Mouse (Mus musculus) ES-E14 (cell line): ENCODE measurements around the gene Sppl2b. TPM values are rescaled to one million over a fixed set of nuclear protein-coding genes. Genes with fewer than 3 reads are reported as not detected.

Experiments used
- DNase-seq: peaks from one replicate; pipeline ENCODE4 v3.0.0-alpha.2; 2013; ENCODE audit warnings: low read depth, low spot score
- H3K27ac ChIP-seq: 2 replicates; pipeline ENCODE4 v1.5.1; 2012; ENCODE audit warnings: low read depth, mild to moderate bottlenecking, low read length, moderate library complexity, mixed read lengths; ENCODE audit not compliant: poor library complexity, insufficient read depth, severe bottlenecking
- H3K36me3 ChIP-seq: 2 replicates; pipeline ENCODE4 v1.6.1; 2012; ENCODE audit warnings: mild to moderate bottlenecking, low read length, moderate library complexity, mixed read lengths; ENCODE audit not compliant: control insufficient read depth, poor library complexity, insufficient read depth, severe bottlenecking
- H3K4me1 ChIP-seq, 2 experiments: fragments of 150-350 bp in 1 of 2; sonication (generic) in 1 of 2; 2 replicates each; pipeline ENCODE4 v1.6.1; 2012; ENCODE audit warnings: low read length in 2 of 2, mild to moderate bottlenecking in 1 of 2, mixed read lengths in 1 of 2; ENCODE audit not compliant: control insufficient read depth in 2 of 2, insufficient read depth in 2 of 2, poor library complexity in 1 of 2
- H3K4me3 ChIP-seq, 2 experiments: fragments of 150-350 bp in 1 of 2; sonication (generic) in 1 of 2; 2 replicates each; pipeline ENCODE4 v1.5.1; 2012; ENCODE audit warnings: low read length in 2 of 2, low read depth in 1 of 2, mild to moderate bottlenecking in 1 of 2, mixed read lengths in 1 of 2; ENCODE audit not compliant: insufficient read depth in 1 of 2, poor library complexity in 1 of 2, severe bottlenecking in 1 of 2
- H3K9ac ChIP-seq: 2 replicates; pipeline ENCODE4 v1.6.1; 2012; ENCODE audit warnings: low read depth, mild to moderate bottlenecking, low read length, mixed read lengths; ENCODE audit not compliant: poor library complexity, insufficient read depth, severe bottlenecking
- H3K9me3 ChIP-seq: fragments of 150-350 bp; sonication (generic); 2 replicates; pipeline ENCODE4 v1.6.1; 2012; ENCODE audit warnings: low read depth, mild to moderate bottlenecking, low read length; ENCODE audit not compliant: control insufficient read depth, insufficient read depth
- CHD2 ChIP-seq: IDR thresholded peaks from 2 replicates; pipeline ENCODE4 v1.6.1; 2014; ENCODE audit warnings: mild to moderate bottlenecking, low read depth, low read length, inconsistent platforms
- HCFC1 ChIP-seq: IDR thresholded peaks from 2 replicates; pipeline ENCODE4 v1.6.1; 2012; ENCODE audit warnings: low read length, inconsistent platforms, borderline replicate concordance; ENCODE audit not compliant: insufficient read depth
- MAFK ChIP-seq: IDR thresholded peaks from 2 replicates; pipeline ENCODE4 v1.6.1; 2014; ENCODE audit warnings: mild to moderate bottlenecking, low read depth, low read length, inconsistent platforms; ENCODE audit not compliant: insufficient read depth
- ZC3H11A ChIP-seq: IDR thresholded peaks from 2 replicates; pipeline ENCODE4 v1.6.1; 2012; ENCODE audit warnings: low read depth, mild to moderate bottlenecking, inconsistent platforms, low read length, borderline replicate concordance
- ZNF384 ChIP-seq: IDR thresholded peaks from 2 replicates; pipeline ENCODE4 v1.6.1; 2012; ENCODE audit warnings: low read depth, low read length, inconsistent platforms
- in situ Hi-C, 2 experiments: fragments of 600-800 bp; cut with MboI; formaldehyde crosslinking; loops; one replicate each; pipeline ENCODE4 v1.15.1; 2025; ENCODE audit warnings: low sequenced_read_pairs in 2 of 2, inconsistent platforms in 1 of 2; ENCODE audit not compliant: unreplicated experiment in 2 of 2
- total RNA-seq: library from RNA; depleted of rRNA; stranded (reverse); fragments of 300-350 nt; gene quantifications from 2 replicates; pipeline ENCODE4 v1.2.3, GENCODE M21; 2012

Gene Sppl2b
- total RNA-seq, 1 experiment, result 38.9 TPM

GRCm38 (mm10) chr10:80902273-80902940 is 47.3 kb downstream of the Sppl2b start:
- in situ Hi-C loops, result no loop called here
- no peak for TF ChIP-seq ZC3H11A
- no peak for TF ChIP-seq HCFC1
- TF ChIP-seq CHD2, result no peak
- TF ChIP-seq MAFK, result no peak
- H3K36me3 ChIP-seq, result peaks cover 46% of the 10 kb centered on the region
- H3K9me3 ChIP-seq, result no peaks in the 10 kb centered on the region
- no peak overlapping the region for H3K4me3 ChIP-seq
- no peak overlapping the region for H3K9ac ChIP-seq
- no peak for DNase-seq
- H3K27ac ChIP-seq, result no peak overlapping the region
- peaks cover 0 to 18% of the 10 kb centered on the region in 2 experiments; a peak in 1 of 4 replicates for H3K4me1 ChIP-seq

DNA sequence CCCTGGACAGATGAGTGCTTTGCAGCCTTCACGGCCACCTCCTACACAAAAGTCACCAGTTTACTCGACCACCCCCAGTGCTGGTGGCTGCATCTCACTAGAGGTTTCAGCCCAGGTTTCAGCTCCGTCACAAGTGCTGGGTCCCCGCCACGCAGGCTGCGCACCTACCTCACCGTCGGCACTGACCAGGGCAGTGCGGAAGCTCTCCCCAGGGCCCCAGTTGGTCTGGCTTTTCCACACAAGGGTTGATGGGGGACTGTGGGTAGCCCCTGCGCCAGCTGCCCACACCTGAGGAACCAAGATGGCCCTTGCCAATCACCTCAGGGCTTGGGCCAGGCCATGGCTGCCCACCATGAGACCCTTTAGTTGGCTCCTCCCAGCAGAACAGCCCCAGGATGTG is 48.2 kb downstream of the Sppl2b start:
- peaks cover 53% of the 10 kb centered on the region for H3K36me3 ChIP-seq
- TF ChIP-seq HCFC1 (no peak), ZC3H11A (no peak), ZNF384 (no peak), MAFK (no peak), CHD2 (no peak)

DNA sequence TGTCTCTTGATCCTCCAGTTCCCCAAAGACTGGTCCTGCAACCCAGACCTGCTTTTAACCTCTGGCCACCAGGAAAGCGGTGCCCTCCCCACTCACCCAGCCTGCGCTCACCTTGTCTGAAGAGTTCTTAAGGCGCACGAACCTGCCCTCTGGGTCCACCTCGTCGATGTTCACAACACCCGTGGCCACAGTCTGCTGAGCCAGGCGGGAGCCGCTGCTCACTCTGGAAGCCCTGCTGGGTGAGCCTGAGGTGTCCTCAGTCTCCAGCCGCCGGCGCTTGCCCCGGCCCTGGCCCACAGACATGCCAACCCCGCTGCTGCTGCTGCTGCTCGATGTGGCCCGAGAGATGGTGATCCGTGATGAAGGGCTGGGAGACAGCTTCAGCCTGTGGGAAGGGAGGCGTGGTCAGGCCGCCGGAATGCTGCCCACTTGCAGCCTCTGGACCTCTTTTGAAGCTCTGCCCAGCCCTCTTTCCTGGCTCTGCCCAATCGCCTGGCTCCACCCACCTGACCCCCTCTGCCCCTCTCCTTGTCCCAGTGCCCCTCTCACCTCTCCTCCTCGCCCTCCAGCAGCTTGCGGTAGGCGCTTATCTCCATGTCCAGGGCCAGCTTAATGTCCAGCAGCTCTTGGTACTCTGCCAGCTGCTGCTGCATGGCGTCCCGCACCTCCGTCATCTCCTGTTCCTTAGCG is 49.1 kb downstream of the Sppl2b start:
- DNase-seq, result no peak
- no peak overlapping the region for H3K27ac ChIP-seq

More for the DNA sequence above, 48.2 kb downstream of the Sppl2b start:
- Histone ChIP-seq H3K4me1 (peaks cover 0 to 14% of the 10 kb centered on the region in 2 experiments; a peak in 1 of 4 replicates), H3K27ac (no peak overlapping the region), H3K4me3 (no peak overlapping the region), H3K9me3 (no peaks in the 10 kb centered on the region), H3K9ac (no peak overlapping the region)
- in situ Hi-C loops, result no loop called here
- no peak for DNase-seq

DNA sequence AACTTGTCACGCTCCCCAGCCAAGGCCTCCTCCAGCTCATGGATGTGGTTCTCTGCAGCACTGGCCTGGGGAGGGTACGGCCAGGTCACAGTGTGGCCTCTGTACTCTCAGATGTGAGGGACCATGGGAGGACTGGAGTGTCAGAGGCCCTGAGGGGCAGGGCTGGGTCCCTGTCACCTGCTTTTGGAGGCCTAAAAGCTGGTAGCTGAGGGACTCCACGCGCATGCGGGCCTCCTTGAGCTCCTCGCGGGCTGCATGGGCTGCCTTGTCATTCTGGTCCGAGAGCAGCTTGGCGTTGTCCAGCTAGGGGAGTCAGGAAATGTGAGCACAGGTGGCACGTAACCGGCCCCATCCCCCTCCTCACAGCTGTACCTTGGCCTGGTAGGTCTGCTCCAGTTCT is 49.6 kb downstream of the Sppl2b start:
- Histone ChIP-seq H3K36me3 (peaks cover 54% of the 10 kb centered on the region), H3K27ac (no peak overlapping the region), H3K4me1 (peaks cover 0 to 8% of the 10 kb centered on the region in 2 experiments; a peak in 1 of 4 replicates), H3K4me3 (no peak overlapping the region), H3K9me3 (no peaks in the 10 kb centered on the region), H3K9ac (no peak overlapping the region)
- DNase-seq, result no peak
- in situ Hi-C loops, result no loop called here
- TF ChIP-seq ZC3H11A, result no peak
- no peak for TF ChIP-seq HCFC1
- no peak for TF ChIP-seq ZNF384
- no peak for TF ChIP-seq MAFK
- no peak for TF ChIP-seq CHD2

More for the DNA sequence above, 49.1 kb downstream of the Sppl2b start:
- H3K9me3 ChIP-seq, result no peaks in the 10 kb centered on the region
- peaks cover 0 to 12% of the 10 kb centered on the region in 2 experiments; a peak in 1 of 4 replicates for H3K4me1 ChIP-seq
- peaks cover 54% of the 10 kb centered on the region for H3K36me3 ChIP-seq
- no peak overlapping the region for H3K9ac ChIP-seq
- no peak for TF ChIP-seq ZC3H11A
- no peak for TF ChIP-seq ZNF384
- no peak for TF ChIP-seq CHD2
- no peak for TF ChIP-seq HCFC1
- peak overlapping the region in 1 of 2 experiments; percentile 12; a peak in 1 of 4 replicates for H3K4me3 ChIP-seq
- in situ Hi-C loops, result no loop called here
